Mouse (Mus musculus) embryo, embryonic 10.5 days (tissue): Measurements from ENCODE around the gene Olfr836.
"Not testable (repeated sequence)": the region's sequence is repeated elsewhere in the genome, so short reads cannot be mapped to it uniquely, and the experiment has no call there.

Source experiments
- DNase-seq: peaks from one replicate; pipeline ENCODE4 v3.0.0-alpha.2; 2015; ENCODE audit warnings: low spot score

Gene Olfr836

DNA sequence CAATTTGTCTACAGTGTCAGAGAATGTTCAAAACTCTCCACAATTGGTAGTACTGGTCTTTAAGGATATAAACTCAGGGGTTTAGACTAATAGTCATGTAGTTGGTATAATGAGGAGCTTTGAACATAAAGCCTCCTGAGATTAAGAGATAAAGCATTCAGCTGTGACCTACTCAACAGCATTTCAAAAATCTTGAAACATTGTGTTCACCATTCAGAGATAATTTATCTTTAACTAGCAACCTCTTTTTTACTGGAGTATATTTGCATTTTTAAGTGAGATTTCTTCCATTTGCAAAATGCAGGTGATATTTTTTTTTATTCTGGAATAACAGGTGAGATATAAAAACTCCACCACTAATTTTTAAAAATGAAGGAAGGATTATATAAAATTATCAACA, at the start of gene Olfr836:
Olfr836 (plus strand) TSS at position 301 of the 400 bp plus-strand sequence.
- DNase-seq = no peak

DNA sequence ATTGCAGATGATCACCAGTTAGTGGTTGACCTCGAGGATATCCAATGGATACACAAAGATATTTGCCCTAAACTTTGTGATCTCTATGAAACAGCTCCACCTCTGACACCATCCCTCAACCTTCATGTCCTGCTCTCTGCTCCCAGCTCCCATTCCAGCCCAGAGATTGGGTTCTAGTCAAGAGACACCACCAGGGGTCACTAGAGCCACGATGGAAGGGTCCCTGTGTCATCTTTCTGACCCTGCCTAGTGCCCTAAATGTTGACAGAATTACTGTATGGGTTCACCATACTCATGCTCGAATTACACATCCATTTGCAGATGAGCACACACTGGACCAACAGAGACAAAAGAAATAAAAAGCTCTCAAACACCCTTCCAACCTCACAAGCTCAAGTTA, 35.2 kb upstream of the Olfr836 start:
- no peak for DNase-seq

GRCm38 (mm10) chr9:19092889-19093753, 27.1 kb upstream of the Olfr836 start:
- DNase-seq = not testable (repeated sequence)

DNA sequence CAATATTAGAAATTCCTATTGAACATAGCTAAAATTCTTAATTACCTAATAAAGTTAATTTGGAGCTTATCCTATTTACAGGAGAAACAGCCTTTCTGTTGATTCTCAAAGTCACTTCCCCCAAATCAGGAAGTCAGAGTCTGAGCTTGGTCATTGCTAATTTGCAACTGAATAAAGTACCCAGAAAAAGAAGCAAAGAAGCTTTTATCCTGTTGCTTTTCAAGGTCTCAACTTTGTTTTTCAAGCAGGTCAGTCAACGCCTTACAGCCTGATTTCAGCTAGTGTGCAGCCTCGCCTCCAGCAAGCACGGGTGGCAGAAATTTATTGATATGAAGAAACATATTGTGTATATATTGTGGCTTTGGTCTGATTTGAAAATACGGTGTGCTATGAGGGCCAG, 22.9 kb upstream of the Olfr836 start:
- DNase-seq = no peak

- DNase-seq = no peak
These were observed 15.8 kb downstream of the Olfr836 start, which contains the start of gene Olfr837 for GRCm38 (mm10) chr9:19136017-19136416. Gene Olfr837 (plus strand): TSS chr9:19136317.
